Mouse (Mus musculus) layer of hippocampus, postnatal 25 days (tissue): ENCODE results near the gene Nxn. TPM values are rescaled to one million over a fixed set of nuclear protein-coding genes. Genes with fewer than 3 reads are reported as not detected.

Experiments used
- DNase-seq, 2 experiments: peaks; one replicate each; pipeline ENCODE4 v3.0.0; 2022; ENCODE audit warnings: mixed read lengths in 2 of 2, low spot score in 1 of 2; ENCODE audit errors: extremely low spot score in 1 of 2
- total RNA-seq, 2 experiments: library from RNA; stranded (reverse); gene quantifications; 2 replicates each; pipeline ENCODE4 v1.2.3; 2021

Gene Nxn
- total RNA-seq, 2 experiments from 2014 or later: 8.9 to 12.4 TPM

GRCm38 (mm10) chr11:76405113-76405512, 6.2 kb upstream of the Nxn start:
- DNase-seq: no peak

- DNase-seq: no peak
Measured at GRCm38 (mm10) chr11:76401398-76401797, 2.5 kb upstream of the Nxn start.

GRCm38 (mm10) chr11:76399587-76400330, 819 bp upstream of the Nxn start:
- no peak for DNase-seq

GRCm38 (mm10) chr11:76398312-76398797, 585 bp downstream of the Nxn start:
- no peak for DNase-seq

- DNase-seq: no peak
Measured at GRCm38 (mm10) chr11:76397650-76398311, 1.2 kb downstream of the Nxn start.

- no peak for DNase-seq
Measured at GRCm38 (mm10) chr11:76392996-76393395, 5.9 kb downstream of the Nxn start.

GRCm38 (mm10) chr11:76392532-76392931, 6.4 kb downstream of the Nxn start:
- no peak for DNase-seq

- DNase-seq: no peak
Measured at GRCm38 (mm10) chr11:76388711-76389110, 10.2 kb downstream of the Nxn start.

- DNase-seq: no peak
Measured at GRCm38 (mm10) chr11:76387097-76387496, 11.8 kb downstream of the Nxn start.

GRCm38 (mm10) chr11:76385746-76386145, 13.2 kb downstream of the Nxn start:
- DNase-seq: no peak

GRCm38 (mm10) chr11:76385017-76385416, 13.9 kb downstream of the Nxn start:
- DNase-seq: no peak

- no peak for DNase-seq
Measured at GRCm38 (mm10) chr11:76384307-76384706, 14.6 kb downstream of the Nxn start.

GRCm38 (mm10) chr11:76382711-76383324, 16.1 kb downstream of the Nxn start:
- DNase-seq: no peak

GRCm38 (mm10) chr11:76381201-76381885, 17.6 kb downstream of the Nxn start:
- DNase-seq: no peak

- DNase-seq: no peak
Measured at GRCm38 (mm10) chr11:76379921-76380544, 18.9 kb downstream of the Nxn start.

GRCm38 (mm10) chr11:76376425-76376824, 22.5 kb downstream of the Nxn start:
- no peak for DNase-seq

GRCm38 (mm10) chr11:76374491-76375185, 24.3 kb downstream of the Nxn start:
- no peak for DNase-seq

- DNase-seq: no peak
Measured at GRCm38 (mm10) chr11:76372534-76372933, 26.4 kb downstream of the Nxn start.

- no peak for DNase-seq
Measured at GRCm38 (mm10) chr11:76372120-76372519, 26.8 kb downstream of the Nxn start.

- no peak for DNase-seq
Measured at GRCm38 (mm10) chr11:76370491-76370890, 28.4 kb downstream of the Nxn start.
